Mouse (Mus musculus): ENCODE results near the gene Cryba4. TPM values are rescaled to one million over a fixed set of nuclear protein-coding genes. Genes with fewer than 3 reads are reported as not detected.

Cryba4 gene
- polyA plus RNA-seq, 1 experiment from 2014 or later, result 4.0 TPM

DNA sequence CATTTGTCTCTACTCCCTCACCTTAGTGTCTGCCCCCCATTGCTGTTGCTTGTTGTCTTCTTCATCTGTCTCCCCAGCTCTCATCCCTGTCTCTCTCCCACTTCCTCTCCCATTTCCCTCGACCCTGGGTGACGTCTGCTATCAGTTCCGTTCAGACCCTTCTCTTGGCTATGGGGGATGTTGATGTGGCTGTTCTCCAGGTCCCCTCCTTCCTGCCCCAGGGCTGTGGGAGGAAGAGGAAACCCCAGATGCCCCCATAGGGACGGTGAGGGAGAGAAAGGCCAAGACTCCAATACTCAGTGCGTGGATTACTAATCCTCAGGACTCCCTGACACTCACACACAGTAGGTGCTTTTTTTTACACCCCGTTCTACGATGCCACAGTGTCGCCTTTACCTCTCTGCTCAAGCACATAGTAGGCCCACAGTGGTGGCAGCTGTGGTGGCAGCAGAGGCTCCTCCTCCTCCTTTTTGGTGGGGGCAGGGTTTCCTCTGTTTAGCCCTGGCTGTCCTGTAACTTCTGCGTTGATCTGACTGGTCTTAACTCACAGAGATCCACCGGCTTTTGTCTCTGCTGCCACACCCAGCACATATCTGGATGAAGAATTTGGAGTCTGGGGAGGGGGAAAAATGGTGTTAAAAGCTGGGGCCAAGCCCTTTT, 31.4 kb upstream of the Cryba4 start:
- Histone ChIP-seq H3K27me3 (no peaks in the 10 kb centered on the region), H3K9me3 (no peaks in the 10 kb centered on the region), H3K36me3 (no peaks in the 10 kb centered on the region), H3K4me2 (no peak overlapping the region), H3K4me1 (replicated peaks) (peaks cover 45% of the 10 kb centered on the region), H3K27ac (replicated peaks) (no peak overlapping the region), H3K9ac (no peak overlapping the region), H3K4me3 (no peak overlapping the region)
- ATAC-seq (ENCODE audit: low read depth), result no peak
- WGBS, result 74% methylated on average over 10 of the region's 10 CpGs

DNA sequence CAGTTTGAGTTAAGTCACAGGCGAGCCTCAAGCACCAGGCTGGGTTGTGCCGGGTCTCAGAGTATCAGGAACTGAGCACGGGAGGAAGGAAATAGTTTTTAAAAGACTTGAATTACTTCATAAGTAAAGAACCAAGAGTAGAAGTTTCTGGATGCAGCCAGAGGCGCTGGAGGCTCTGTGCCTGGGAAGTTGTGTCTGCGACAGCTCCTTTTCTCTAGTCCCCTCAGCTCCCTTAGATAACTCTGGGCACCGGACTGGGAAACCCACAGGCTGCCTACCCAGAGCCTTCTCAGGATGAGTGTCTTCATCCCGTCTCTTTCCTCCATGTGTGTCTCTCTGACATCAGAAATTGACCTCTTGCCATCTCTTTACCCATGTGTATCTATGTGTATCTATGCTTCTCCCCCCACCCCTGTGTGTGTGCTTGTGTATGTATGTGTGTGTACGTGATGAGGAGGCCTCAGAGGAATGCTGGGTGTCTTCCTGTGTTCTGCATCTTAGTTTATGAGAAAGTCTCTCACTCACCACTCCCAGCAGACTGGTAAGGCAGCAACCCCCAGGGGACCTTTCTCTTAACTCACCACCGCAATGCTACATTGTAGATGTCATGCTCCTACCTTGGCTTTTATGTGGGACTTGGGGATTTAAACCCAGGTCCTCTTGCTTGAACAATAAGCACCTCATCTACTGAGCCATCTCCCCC, 30.6 kb upstream of the Cryba4 start:
- Histone ChIP-seq H3K9me3 (no peaks in the 10 kb centered on the region), H3K4me1 (replicated peaks) (peaks cover 52% of the 10 kb centered on the region), H3K4me3 (no peak overlapping the region), H3K36me3 (no peaks in the 10 kb centered on the region), H3K27ac (replicated peaks) (no peak overlapping the region; the same call in 1 of the 2 replicates), H3K9ac (no peak overlapping the region), H3K27me3 (no peaks in the 10 kb centered on the region), H3K4me2 (no peak overlapping the region)
- WGBS, result 82% methylated on average over 9 of the region's 9 CpGs
- ATAC-seq (ENCODE audit: low read depth), result no peak

DNA sequence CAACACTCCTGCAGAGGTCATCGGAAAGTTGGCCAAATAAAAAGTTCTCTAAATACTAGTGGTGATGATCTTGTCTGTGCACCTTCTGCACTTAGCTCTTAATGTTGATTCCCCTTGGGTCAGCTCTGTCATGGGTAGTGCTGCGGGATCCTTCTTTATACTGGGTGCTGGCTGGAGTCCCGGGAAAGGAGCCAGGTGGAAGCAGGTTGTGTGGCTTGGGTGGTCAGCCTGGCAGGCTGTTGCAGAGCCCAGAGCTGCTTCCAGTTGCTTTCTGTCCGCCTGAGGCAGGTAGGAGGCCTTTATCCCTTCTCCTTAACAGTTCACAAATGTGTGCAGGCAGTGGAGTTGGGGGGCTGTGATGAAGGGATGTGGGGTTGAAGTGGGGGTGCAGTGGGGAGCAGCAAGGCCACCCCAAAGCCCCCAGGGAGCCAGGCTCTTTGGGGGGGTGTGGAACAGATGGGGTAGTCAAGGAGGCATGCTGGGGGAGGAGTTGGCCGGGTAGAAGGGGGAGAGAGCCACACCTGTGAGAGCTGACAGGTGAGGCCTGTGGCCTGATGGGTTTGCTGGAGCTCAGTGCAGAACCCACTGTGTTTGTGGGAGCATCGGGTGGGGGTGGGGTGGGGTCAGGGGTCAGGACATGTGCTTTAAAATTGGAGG, 29.9 kb upstream of the Cryba4 start:
- Histone ChIP-seq H3K4me1 (replicated peaks) (peaks cover 59% of the 10 kb centered on the region), H3K4me3 (no peak overlapping the region), H3K9ac (no peak overlapping the region), H3K9me3 (no peaks in the 10 kb centered on the region), H3K27ac (replicated peaks) (0 out of 2 replicates have a peak overlapping the region, but pooled peaks have one; percentile 1), H3K4me2 (no peak overlapping the region), H3K27me3 (no peaks in the 10 kb centered on the region), H3K36me3 (no peaks in the 10 kb centered on the region)
- no peak for ATAC-seq (ENCODE audit: low read depth)
- WGBS, result 74% methylated on average over 6 of the region's 6 CpGs

DNA sequence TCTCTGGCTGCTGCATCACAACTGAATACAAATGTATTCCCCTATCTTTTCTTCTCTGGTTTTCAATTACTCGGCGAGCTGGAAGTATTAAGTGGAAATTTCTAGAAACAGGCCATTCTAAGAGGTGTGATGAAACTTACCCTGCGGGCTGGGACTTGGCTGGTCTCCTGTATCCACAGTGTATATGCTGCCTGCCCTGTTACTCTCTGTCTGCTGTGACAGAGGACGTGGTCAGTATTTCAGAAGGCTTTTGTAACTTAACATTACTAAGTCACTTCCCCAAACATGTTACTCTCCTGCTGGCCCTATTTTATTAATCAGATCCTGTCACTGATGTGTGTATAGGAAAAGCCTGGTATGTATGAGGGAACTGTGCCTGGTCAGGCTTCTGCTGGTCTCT, 29.4 kb upstream of the Cryba4 start:
- H3K4me2 ChIP-seq, result no peak overlapping the region
- 0 out of 2 replicates have a peak overlapping the region, but pooled peaks have one; percentile 13 for H3K9ac ChIP-seq
- H3K27ac ChIP-seq (replicated peaks), result 0 out of 2 replicates have a peak overlapping the region, but pooled peaks have one; percentile 1
- H3K9me3 ChIP-seq, result no peaks in the 10 kb centered on the region
- no peaks in the 10 kb centered on the region for H3K27me3 ChIP-seq
- peaks cover 63% of the 10 kb centered on the region for H3K4me1 ChIP-seq (replicated peaks)
- ATAC-seq (ENCODE audit: low read depth), result no peak
- H3K4me3 ChIP-seq, result no peak overlapping the region
- H3K36me3 ChIP-seq, result no peaks in the 10 kb centered on the region
- 83% methylated on average over 4 of the region's 4 CpGs for WGBS

DNA sequence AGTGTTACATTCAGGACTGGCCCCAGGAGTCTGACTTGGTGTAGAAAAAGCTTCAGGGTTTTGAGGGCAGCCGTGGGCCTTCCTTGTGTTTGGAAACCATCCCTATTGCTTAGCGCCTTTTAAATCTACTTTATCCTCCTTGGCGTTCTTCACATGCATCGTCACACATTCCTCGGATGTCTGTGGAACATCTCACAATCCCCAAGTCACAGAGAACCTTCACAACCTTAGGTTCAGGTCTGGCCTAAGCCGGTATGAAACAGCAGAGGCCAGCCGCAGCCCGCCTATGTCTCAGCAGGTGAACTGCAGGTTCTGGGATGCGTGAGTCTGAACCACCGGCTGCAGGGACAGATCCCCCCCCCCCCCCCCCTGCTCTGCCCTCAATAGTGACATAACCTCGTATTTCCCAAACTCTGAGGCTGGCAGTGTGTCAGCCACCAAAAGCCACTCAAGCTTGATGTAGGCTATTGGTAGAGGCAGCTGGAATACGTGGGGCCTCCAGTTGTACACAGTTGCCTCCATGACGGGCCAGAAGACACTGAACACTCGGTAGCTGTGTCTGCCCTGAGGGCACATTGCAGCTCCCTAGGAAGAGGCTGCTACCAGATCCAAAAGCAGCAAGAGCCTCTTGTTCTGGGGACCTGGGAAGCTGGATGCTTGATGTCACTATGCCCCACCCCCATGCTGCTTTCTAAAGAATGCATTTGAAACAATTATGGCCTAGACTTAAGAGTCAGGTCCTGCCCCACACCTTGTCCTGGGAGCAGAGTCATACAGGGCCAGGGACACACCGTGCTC, 28.7 kb upstream of the Cryba4 start:
- Histone ChIP-seq H3K36me3 (no peaks in the 10 kb centered on the region), H3K9ac (0 out of 2 replicates have a peak overlapping the region, but pooled peaks have one; percentile 13), H3K4me1 (replicated peaks) (peaks cover 63% of the 10 kb centered on the region), H3K27me3 (no peaks in the 10 kb centered on the region), H3K27ac (replicated peaks) (0 out of 2 replicates have a peak overlapping the region, but pooled peaks have one; percentile 1), H3K4me2 (no peak overlapping the region), H3K9me3 (no peaks in the 10 kb centered on the region), H3K4me3 (no peak overlapping the region)
- WGBS, result 61% methylated on average over 15 of the region's 15 CpGs
- ATAC-seq (ENCODE audit: low read depth), result no peak

DNA sequence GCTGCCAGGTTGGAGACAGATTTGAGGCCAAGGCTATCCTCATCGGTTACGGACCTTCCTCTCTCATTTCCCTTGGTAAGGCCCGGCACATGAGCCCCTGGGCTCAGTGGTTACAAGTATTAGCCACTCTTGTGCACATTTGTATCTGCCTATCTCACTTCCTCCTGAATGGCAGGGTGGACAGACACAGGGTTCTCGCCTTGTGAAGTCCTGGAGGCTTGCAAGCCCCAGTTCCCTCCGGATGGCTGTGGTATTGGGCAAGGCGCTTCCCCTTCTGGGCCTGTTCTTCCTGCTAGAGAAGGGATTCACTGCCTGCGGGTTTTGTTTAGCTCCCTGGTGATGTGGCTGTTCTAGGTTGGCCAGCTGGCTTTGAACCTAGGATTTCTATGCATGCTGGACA, 27.8 kb upstream of the Cryba4 start:
- Histone ChIP-seq H3K27me3 (no peaks in the 10 kb centered on the region), H3K36me3 (no peaks in the 10 kb centered on the region), H3K27ac (replicated peaks) (no peak overlapping the region), H3K4me3 (no peak overlapping the region), H3K9ac (peak overlapping the region; percentile 14; the same call in 1 of the 2 replicates), H3K4me2 (no peak overlapping the region), H3K4me1 (replicated peaks) (peaks cover 68% of the 10 kb centered on the region), H3K9me3 (no peaks in the 10 kb centered on the region)
- no peak for ATAC-seq (ENCODE audit: low read depth)
- 82% methylated on average over 7 of the region's 7 CpGs for WGBS

DNA sequence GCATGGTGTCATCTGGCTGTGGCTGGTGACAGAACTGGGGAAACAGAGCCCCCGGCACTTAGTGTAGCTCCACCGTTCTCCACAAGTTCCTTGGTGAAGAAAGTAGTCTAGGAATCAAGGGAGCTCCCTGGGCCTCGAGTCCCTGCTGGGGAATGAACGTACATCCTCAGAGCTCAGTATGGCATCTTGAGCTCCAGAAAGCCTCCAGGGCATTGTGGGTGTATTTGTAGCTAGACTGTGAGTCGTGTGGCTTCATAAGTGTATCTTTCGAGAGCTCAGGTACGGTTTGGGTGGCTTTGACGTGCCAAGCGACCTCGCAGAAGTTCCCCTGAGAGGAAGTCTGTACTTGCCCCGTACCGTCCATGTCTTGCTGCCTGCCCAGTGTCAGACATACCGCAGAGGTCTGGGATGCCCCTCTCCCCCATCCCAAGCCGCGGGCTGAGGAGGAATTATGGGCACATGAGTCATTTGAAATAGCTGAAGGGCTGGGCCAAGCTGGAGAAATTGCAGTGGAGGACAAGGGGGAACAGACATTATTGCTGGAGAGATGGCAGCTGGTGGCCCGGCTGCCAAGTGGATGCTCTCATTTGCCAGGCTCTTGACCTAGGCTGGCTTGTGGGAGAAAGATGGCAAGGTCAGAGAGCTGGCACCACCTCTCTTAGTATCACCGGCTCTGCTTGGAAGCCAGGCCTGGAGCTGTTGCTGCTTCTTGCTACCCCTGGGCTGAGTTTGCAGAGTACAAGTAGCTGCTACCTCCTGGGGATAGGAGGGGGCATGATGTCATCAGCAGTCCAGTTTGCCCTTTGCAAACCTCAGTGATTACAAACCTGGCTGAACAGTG, 27.1 kb upstream of the Cryba4 start:
- no peak overlapping the region for H3K4me2 ChIP-seq
- H3K36me3 ChIP-seq, result no peaks in the 10 kb centered on the region
- H3K9ac ChIP-seq, result peak overlapping the region; percentile 32; the same call in 1 of the 2 replicates
- H3K27me3 ChIP-seq, result peaks cover 5% of the 10 kb centered on the region; the same call in 1 of the 2 replicates
- no peak overlapping the region for H3K4me3 ChIP-seq
- H3K4me1 ChIP-seq (replicated peaks), result peaks cover 68% of the 10 kb centered on the region
- ATAC-seq (ENCODE audit: low read depth), result no peak
- WGBS, result 88% methylated on average over 17 of the region's 17 CpGs
- no peak overlapping the region for H3K27ac ChIP-seq (replicated peaks)
- no peaks in the 10 kb centered on the region for H3K9me3 ChIP-seq

DNA sequence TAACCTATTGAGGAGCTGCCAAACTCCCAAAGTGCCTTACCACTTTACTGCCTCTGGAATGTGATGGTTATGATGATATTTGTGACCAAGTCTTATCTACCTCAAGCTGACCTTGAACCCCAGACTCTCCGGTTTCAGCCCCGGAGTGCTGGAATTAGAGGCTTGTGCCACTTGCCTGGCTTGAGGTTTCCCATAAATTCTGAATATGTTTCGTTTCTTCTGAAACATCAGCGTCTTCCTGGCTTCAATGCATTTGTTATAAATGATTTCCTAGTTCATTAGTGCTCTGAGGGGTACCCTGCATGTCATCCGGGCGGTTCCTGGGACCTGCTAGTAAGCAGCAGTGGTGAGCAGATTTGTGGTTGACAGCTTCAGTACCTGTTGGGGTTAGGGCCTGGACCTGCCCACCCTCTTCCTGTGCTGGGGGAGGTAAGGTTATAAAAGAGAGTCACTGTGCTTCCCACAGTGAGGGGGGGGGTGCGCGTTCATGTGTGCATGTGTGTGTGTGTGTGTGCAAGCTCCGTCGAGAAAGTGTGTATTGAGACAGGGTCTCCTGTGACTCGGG, 25.7 kb upstream of the Cryba4 start:
- Histone ChIP-seq H3K4me2 (peak overlapping the region; percentile 91), H3K9me3 (no peaks in the 10 kb centered on the region), H3K4me3 (0 out of 2 replicates have a peak overlapping the region, but pooled peaks have one; percentile 72), H3K4me1 (replicated peaks) (peaks cover 62% of the 10 kb centered on the region), H3K36me3 (no peaks in the 10 kb centered on the region), H3K27ac (replicated peaks) (no peak overlapping the region), H3K27me3 (peaks cover 7% of the 10 kb centered on the region; the same call in 1 of the 2 replicates), H3K9ac (peak overlapping the region; percentile 81; the same call in 1 of the 2 replicates)
- ATAC-seq (ENCODE audit: low read depth), result no peak
- whole genome bisulfite sequencing, result 86% methylated on average over 11 of the region's 11 CpGs

DNA sequence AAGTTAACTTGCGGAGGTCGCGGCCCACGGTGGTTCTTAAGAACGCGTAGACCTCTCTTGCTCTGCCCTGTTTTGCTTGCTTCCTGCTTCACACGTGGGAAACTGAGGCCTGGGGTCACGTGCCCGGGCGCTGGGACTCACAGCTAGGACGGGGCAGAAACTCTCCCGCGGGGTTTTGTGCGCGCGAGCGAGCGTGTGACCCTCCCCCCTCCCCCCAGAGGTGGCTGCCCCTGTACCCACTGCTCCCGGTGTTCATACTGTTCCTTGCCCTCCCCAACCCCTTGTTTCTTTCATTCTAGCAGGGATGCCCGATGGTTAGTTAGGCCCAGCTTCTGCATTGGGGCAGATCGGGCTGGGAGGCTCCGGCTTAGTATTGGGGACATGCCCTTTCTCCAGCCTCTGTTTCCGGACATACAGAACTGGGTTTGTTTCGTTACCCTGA, 24.6 kb upstream of the Cryba4 start:
- Histone ChIP-seq H3K9ac (peak overlapping the region; percentile 81), H3K36me3 (no peaks in the 10 kb centered on the region), H3K9me3 (no peaks in the 10 kb centered on the region), H3K27me3 (peaks cover 7% of the 10 kb centered on the region; the same call in 1 of the 2 replicates), H3K4me1 (replicated peaks) (peaks cover 53% of the 10 kb centered on the region), H3K27ac (replicated peaks) (peak overlapping the region; percentile 56), H3K4me3 (peak overlapping the region; percentile 72), H3K4me2 (peak overlapping the region; percentile 91)
- ATAC-seq (ENCODE audit: low read depth), result no peak; the same call in 1 of the 2 replicates
- under 1% methylated on average over 24 of the region's 24 CpGs for WGBS

DNA sequence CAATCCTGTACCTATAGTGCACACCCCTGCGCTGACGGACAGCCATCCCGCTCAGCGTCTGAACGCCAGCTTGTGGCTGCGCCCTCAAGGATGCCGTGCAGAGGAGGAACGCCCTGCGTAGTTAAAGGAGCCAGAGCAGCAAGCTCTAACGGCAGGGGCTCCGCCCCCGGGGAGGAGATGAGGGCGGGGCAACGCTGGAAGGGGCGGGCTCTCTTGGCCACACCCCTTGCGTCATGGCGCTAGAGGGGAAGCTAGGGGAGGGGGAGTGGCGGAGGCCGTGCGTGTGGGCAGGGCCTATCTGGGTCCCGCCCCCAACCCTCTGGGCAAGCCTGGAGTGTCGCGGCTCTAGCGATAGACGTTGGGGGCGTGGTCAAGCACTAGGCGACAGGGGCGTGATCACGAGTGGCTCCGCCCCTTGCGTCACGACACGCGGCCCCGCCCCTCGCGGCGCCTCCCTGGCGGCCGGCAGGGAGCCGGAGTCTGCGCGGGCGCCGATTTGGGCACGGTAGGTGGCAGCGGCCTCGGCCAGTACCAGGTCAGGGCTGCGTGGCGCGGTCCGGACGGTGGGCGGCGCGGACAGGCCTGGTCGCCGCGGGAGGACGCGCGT, 24.1 kb upstream of the Cryba4 start, which contains the start of gene Tpst2:
Gene Tpst2, plus strand, starts transcription at position 425 of the 607 bp plus-strand sequence.
- Histone ChIP-seq H3K4me3 (peak within 1 kb of the TSS; percentile 72), H3K9me3 (no peaks in the 10 kb centered on the region), H3K9ac (peak within 1 kb of the TSS; percentile 81), H3K4me1 (replicated peaks) (peaks cover 52% of the 10 kb centered on the region), H3K27ac (replicated peaks) (peak within 1 kb of the TSS; percentile 85), H3K4me2 (peak within 1 kb of the TSS; percentile 91), H3K27me3 (peaks cover 7% of the 10 kb centered on the region; the same call in 1 of the 2 replicates), H3K36me3 (no peaks in the 10 kb centered on the region)
- peak; percentile 94 for ATAC-seq (ENCODE audit: low read depth)
- under 1% methylated on average over 46 of the region's 62 CpGs for WGBS

All from neural tube, embryonic 13.5 days (tissue).